Mouse (Mus musculus) MEL (cell line): ENCODE measurements around the gene Elk3. TPM values are rescaled to one million over a fixed set of nuclear protein-coding genes. Genes with fewer than 3 reads are reported as not detected.
"Not testable (repeated sequence)": the region's sequence is repeated elsewhere in the genome, so short reads cannot be mapped to it uniquely, and the experiment has no call there.

Experiments used
- DNase-seq: peaks from one replicate; pipeline ENCODE4 v3.0.0; 2011; ENCODE audit warnings: low read depth, low spot score
- H3K27ac ChIP-seq: 2 replicates; pipeline ENCODE4 v1.5.1; 2012; ENCODE audit warnings: low read depth, mild to moderate bottlenecking, control low read depth, low read length, moderate library complexity; ENCODE audit not compliant: control insufficient read depth
- H3K27me3 ChIP-seq, 2 experiments: fragments of 150-350 bp in 1 of 2; sonication (generic) in 1 of 2; 2 replicates each; pipeline ENCODE4 v1.6.1; 2012; ENCODE audit warnings: low read length in 2 of 2, mild to moderate bottlenecking in 2 of 2, improper control_type of control experiment in 1 of 2, moderate library complexity in 1 of 2; ENCODE audit not compliant: insufficient read depth in 2 of 2, control insufficient read depth in 1 of 2
- H3K36me3 ChIP-seq, 2 experiments: 2 replicates each; pipeline ENCODE4 v1.6.1; 2012 to 2014; ENCODE audit warnings: low read length in 2 of 2, improper control_type of control experiment in 1 of 2, inconsistent platforms in 1 of 2, mild to moderate bottlenecking in 1 of 2; ENCODE audit not compliant: insufficient read depth in 2 of 2, control insufficient read depth in 1 of 2
- H3K4me1 ChIP-seq, 2 experiments: fragments of 150-350 bp in 1 of 2; sonication (generic) in 1 of 2; 2 replicates each; pipeline ENCODE4 v1.6.1; 2012; ENCODE audit warnings: low read length in 2 of 2, improper control_type of control experiment in 1 of 2, mild to moderate bottlenecking in 1 of 2; ENCODE audit not compliant: insufficient read depth in 2 of 2, control insufficient read depth in 1 of 2
- H3K4me3 ChIP-seq, 2 experiments: fragments of 150-350 bp in 1 of 2; sonication (generic) in 1 of 2; 2 replicates each; pipeline ENCODE4 v1.5.1; 2012; ENCODE audit warnings: low read depth in 2 of 2, low read length in 2 of 2, mild to moderate bottlenecking in 2 of 2, moderate library complexity in 2 of 2, control low read depth in 1 of 2, improper control_type of control experiment in 1 of 2; ENCODE audit not compliant: control insufficient read depth in 1 of 2, insufficient read depth in 1 of 2
- H3K79me2 ChIP-seq: 2 replicates; pipeline ENCODE4 v1.6.1; 2012; ENCODE audit warnings: mild to moderate bottlenecking, low read length, moderate library complexity; ENCODE audit not compliant: control insufficient read depth, poor library complexity, insufficient read depth
- H3K9ac ChIP-seq: 2 replicates; pipeline ENCODE4 v1.6.1; 2012; ENCODE audit warnings: low read depth, mild to moderate bottlenecking, control low read depth, low read length, moderate library complexity; ENCODE audit not compliant: control insufficient read depth, poor library complexity, severe bottlenecking
- H3K9me3 ChIP-seq: fragments of 150-350 bp; sonication (generic); replicated peaks from 2 replicates; pipeline ENCODE4 v1.6.1; 2012; ENCODE audit warnings: mild to moderate bottlenecking, low read length, improper control_type of control experiment, moderate library complexity; ENCODE audit not compliant: insufficient read depth
- CHD1 ChIP-seq: IDR thresholded peaks from 2 replicates; pipeline ENCODE4 v1.6.1; 2012; ENCODE audit warnings: low read depth, mild to moderate bottlenecking, inconsistent platforms, low read length, improper control_type of control experiment
- CHD2 ChIP-seq: IDR thresholded peaks from 2 replicates; pipeline ENCODE4 v1.6.1; 2011; ENCODE audit warnings: low read length, improper control_type of control experiment
- CTCF ChIP-seq, 3 experiments: IDR thresholded peaks in 2 of 3; conservative IDR thresholded peaks in 1 of 3; 2 replicates each; pipeline ENCODE4 v1.5.1; 2011 to 2012; ENCODE audit warnings: low read length in 3 of 3, low read depth in 2 of 3, mild to moderate bottlenecking in 2 of 3, improper control_type of control experiment in 1 of 3, inconsistent platforms in 1 of 3, mixed read lengths in 1 of 3, moderate library complexity in 1 of 3; ENCODE audit not compliant: control insufficient read depth in 1 of 3, insufficient read depth in 1 of 3, poor library complexity in 1 of 3, severe bottlenecking in 1 of 3
- ELF1 ChIP-seq: IDR thresholded peaks from 2 replicates; pipeline ENCODE4 v1.6.1; 2014; ENCODE audit warnings: low read depth, mild to moderate bottlenecking, inconsistent platforms, low read length, improper control_type of control experiment, moderate library complexity
- EP300 ChIP-seq, 2 experiments: IDR thresholded peaks; 2 replicates each; pipeline ENCODE4 v1.6.1; 2011; ENCODE audit warnings: improper control_type of control experiment in 2 of 2, low read length in 2 of 2, low read depth in 1 of 2, mild to moderate bottlenecking in 1 of 2
- ETS1 ChIP-seq: IDR thresholded peaks from 2 replicates; pipeline ENCODE4 v1.6.1; 2012; ENCODE audit warnings: low read depth, mild to moderate bottlenecking, inconsistent platforms, low read length, improper control_type of control experiment, moderate library complexity
- HCFC1 ChIP-seq: IDR thresholded peaks from 2 replicates; pipeline ENCODE4 v1.6.1; 2012; ENCODE audit warnings: low read depth, mild to moderate bottlenecking, inconsistent platforms, low read length, improper control_type of control experiment, moderate library complexity
- MAZ ChIP-seq: IDR thresholded peaks from 2 replicates; pipeline ENCODE4 v1.6.1; 2012; ENCODE audit warnings: low read depth, mild to moderate bottlenecking, inconsistent platforms, low read length, improper control_type of control experiment
- MYC ChIP-seq: IDR thresholded peaks from 2 replicates; pipeline ENCODE4 v1.6.1; 2011; ENCODE audit warnings: low read depth, mild to moderate bottlenecking, low read length, improper control_type of control experiment, moderate library complexity
- POLR2AphosphoS2 ChIP-seq: IDR thresholded peaks from 2 replicates; pipeline ENCODE4 v1.6.1; 2011; ENCODE audit warnings: low read length, improper control_type of control experiment
- SMC3 ChIP-seq: IDR thresholded peaks from 2 replicates; pipeline ENCODE4 v1.6.1; 2011; ENCODE audit warnings: low read depth, low read length, improper control_type of control experiment
- ZC3H11A ChIP-seq: IDR thresholded peaks from 2 replicates; pipeline ENCODE4 v1.6.1; 2012; ENCODE audit warnings: low read depth, mild to moderate bottlenecking, inconsistent platforms, low read length, improper control_type of control experiment
- ZNF384 ChIP-seq: IDR thresholded peaks from 2 replicates; pipeline ENCODE4 v1.6.1; 2012; ENCODE audit warnings: low read depth, mild to moderate bottlenecking, inconsistent platforms, low read length, improper control_type of control experiment
- polyA plus RNA-seq, 2 experiments: library from polyadenylated mRNA; stranded (reverse) in 1 of 2; unstranded in 1 of 2; fragments of >175 nt in 1 of 2; fragments of >200 nt in 1 of 2; gene quantifications; 2 replicates each; pipeline versions ENCODE4 v1.2.1 to v1.2.4; 2012; ENCODE audit warnings: low replicate concordance in 2 of 2, low read depth in 1 of 2; ENCODE audit not compliant: insufficient read length in 2 of 2, insufficient read depth in 1 of 2, missing spikeins in 1 of 2
- total RNA-seq: library from RNA; depleted of rRNA; stranded (reverse); fragments of 300-350 nt; gene quantifications from 2 replicates; pipeline ENCODE4 v1.2.3, GENCODE M21; 2012; rRNA removed

Elk3 gene
- total RNA-seq, result 0.65 and 1.0 TPM in 2 replicates
- 1 to 10 TPM in 1 of 2 experiments, not detected in 1; 6.3 TPM for polyA plus RNA-seq

GRCm38 (mm10) chr10:93310721-93311411 lies at the start of gene Elk3:
Gene Elk3, minus strand, starts transcription at chr10:93311135.
- TF ChIP-seq POLR2AphosphoS2 (no peak), ZNF384 (peak; percentile 82), SMC3 (no peak), CHD1 (no peak), EP300 (IDR thresholded peaks at IDR 0.05; ENCODE audit: low read depth in 1 of 2, low read length in 2 of 2) (no peak), CTCF (IDR thresholded peaks at IDR 0.05 in 2 of 3, conservative IDR thresholded peaks at IDR 0.05 in 1 of 3; ENCODE audit: control insufficient read depth in 1 of 3, insufficient read depth in 1 of 3, low read depth in 2 of 3, low read length in 3 of 3, poor library complexity in 1 of 3, severe bottlenecking in 1 of 3) (no peak)
- no peaks in the 10 kb centered on the region; the same call in 1 of the 2 replicates for H3K79me2 ChIP-seq
- H3K27me3 ChIP-seq, result peaks cover 3 to 5% of the 10 kb centered on the region in 2 experiments
- H3K4me1 ChIP-seq, result no peaks in the 10 kb centered on the region
- H3K9me3 ChIP-seq, result no peaks in the 10 kb centered on the region
- H3K27ac ChIP-seq, result no peak within 1 kb of the TSS
- H3K9ac ChIP-seq, result peak within 1 kb of the TSS; percentile 75
- H3K36me3 ChIP-seq, result no peaks in the 10 kb centered on the region
- H3K4me3 ChIP-seq, result peak within 1 kb of the TSS; percentile 55 to 62
- peak; percentile 57 for DNase-seq

- Histone ChIP-seq H3K27me3 (peaks cover 0 to 3% of the 10 kb centered on the region in 2 experiments; a peak in 1 of 4 replicates), H3K27ac (no peak overlapping the region), H3K79me2 (no peaks in the 10 kb centered on the region), H3K9ac (no peak overlapping the region), H3K4me3 (no peak overlapping the region), H3K9me3 (no peaks in the 10 kb centered on the region), H3K36me3 (no peaks in the 10 kb centered on the region), H3K4me1 (no peaks in the 10 kb centered on the region)
- no peak for DNase-seq
- no peak for TF ChIP-seq CHD1
- TF ChIP-seq CHD2, result no peak
- TF ChIP-seq ZC3H11A, result no peak
- no peak for TF ChIP-seq ETS1
- TF ChIP-seq MAZ, result no peak
- no peak for TF ChIP-seq ELF1
- TF ChIP-seq MYC, result no peak
- TF ChIP-seq HCFC1, result no peak
Measured at GRCm38 (mm10) chr10:93360623-93361022, 49.7 kb upstream of the Elk3 start.

GRCm38 (mm10) chr10:93360190-93360589 lies 49.3 kb upstream of the Elk3 start:
- H3K79me2 ChIP-seq, H3K9ac ChIP-seq, H3K27me3 ChIP-seq, H3K27ac ChIP-seq, H3K4me3 ChIP-seq, H3K9me3 ChIP-seq, H3K36me3 ChIP-seq, DNase-seq, H3K4me1 ChIP-seq: not testable (repeated sequence)
